Mouse (Mus musculus) heart, adult 2 months (tissue): Measurements from ENCODE around the gene Nub1.

Experiments
- CTCF ChIP-seq: fragments of 200-600 bp; IDR thresholded peaks from 2 replicates; pipeline ENCODE4 v1.8.1; 2022; ENCODE audit warnings: antibody characterized with exemption, mild to moderate bottlenecking, moderate library complexity
- EP300 ChIP-seq: fragments of 200-500 bp; IDR thresholded peaks from 2 replicates; pipeline ENCODE4 v1.6.1; 2011; ENCODE audit warnings: low read depth, low read length, control low read depth; ENCODE audit not compliant: insufficient read depth
- POLR2A ChIP-seq: fragments of 200-500 bp; IDR thresholded peaks from 2 replicates; pipeline ENCODE4 v1.6.1; 2011; ENCODE audit warnings: mild to moderate bottlenecking, low read depth, low read length, control low read depth; ENCODE audit not compliant: insufficient read depth

GRCm38 (mm10) chr5:24685366-24686093 is at the start of gene Nub1:
- TF ChIP-seq EP300, result peak; percentile 74; the same call in 1 of the 2 replicates
- peak; percentile 94 for TF ChIP-seq POLR2A
- TF ChIP-seq CTCF, result peak; percentile 59
